Mouse (Mus musculus): Measurements from ENCODE around the gene Mlph.

- TF ChIP-seq CTCF (IDR thresholded peaks at IDR 0.05; ENCODE audit: control insufficient read depth, insufficient read depth, insufficient read length) (no peak), MYOG (IDR thresholded peaks at IDR 0.05; ENCODE audit: control insufficient read depth, extremely low read depth, insufficient read length) (no peak), FOSL1 (IDR thresholded peaks at IDR 0.05; ENCODE audit: insufficient read depth, low read length, poor library complexity, severe bottlenecking) (no peak), USF1 (IDR thresholded peaks at IDR 0.05; ENCODE audit: low read depth) (no peak)
Observed at GRCm38 (mm10) chr1:90902751-90903150, 12.1 kb upstream of the Mlph start.

All from C2C12 (cell line).